ENCODE assay signal across 9 mouse cellular contexts in genomic region chr12:117560450-117560849, GRCm38 (mm10). TPM values are rescaled to one million over a fixed set of nuclear protein-coding genes. Genes with fewer than 3 reads are reported as not detected.
DNase-seq lines count a peak whose midpoint lies in the region; ATAC-seq and TF ChIP-seq lines count a peak whose summit lies in the region.
"Had no signal": no experiment of that assay in that cellular context is flagged by ENCODE, and none has a peak within 500 bp of the region (broad histone marks: within the 10 kb centered on the region; RNA-seq: fewer than 3 reads in every experiment).

No protein-coding gene starts in this region.

- H3K4me3 ChIP-seq in layer of hippocampus, adult 2 months: no peak overlapping the region
- H3K4me3 ChIP-seq in liver, embryonic 15.5 days (replicated peaks): no peak overlapping the region
- peak overlapping the region; percentile 10; the same call in 1 of the 2 replicates for H3K4me3 ChIP-seq in spleen, adult 2 months (ENCODE audit: extremely low read depth, insufficient read depth, insufficient read length)
- no peak overlapping the region for H3K4me3 ChIP-seq in limb, embryonic 10.5 days
- no peak overlapping the region for H3K4me3 ChIP-seq in forebrain, postnatal 0 days (ENCODE audit: low read depth, low read length)

- no peaks in the 10 kb centered on the region for H3K4me1 ChIP-seq in liver, embryonic 15.5 days (replicated peaks)
- H3K4me1 ChIP-seq in spleen, adult 2 months (ENCODE audit: control insufficient read depth, insufficient read depth, insufficient read length): peaks cover 13% of the 10 kb centered on the region
- no peaks in the 10 kb centered on the region for H3K4me1 ChIP-seq in limb, embryonic 10.5 days
- no peaks in the 10 kb centered on the region for H3K4me1 ChIP-seq in forebrain, postnatal 0 days (ENCODE audit: insufficient read depth)

- no peak overlapping the region for H3K9ac ChIP-seq in liver, embryonic 15.5 days
- H3K9ac ChIP-seq in forebrain, postnatal 0 days: no peak overlapping the region

- 13% methylated on average over 11 of the region's 11 CpGs for WGBS in liver, embryonic 15.5 days (ENCODE audit: insufficient replicate concordance)
- 12% methylated on average over 11 of the region's 11 CpGs for WGBS in spleen, adult 2 months
- 86% methylated on average over 11 of the region's 11 CpGs for WGBS in limb, embryonic 10.5 days
- WGBS in forebrain, postnatal 0 days: 88% methylated on average over 11 of the region's 11 CpGs

- DNase-seq in layer of hippocampus, adult 2 months (ENCODE audit: low spot score in 2 of 2): peak in 1 of 2 experiments; percentile 34
- DNase-seq in layer of hippocampus, postnatal 25 days (ENCODE audit: extremely low spot score in 1 of 2, low spot score in 1 of 2): no peak
- DNase-seq in heart, postnatal 25 days (ENCODE audit: low spot score): peak; percentile 9
- DNase-seq in spleen, adult 2 months (ENCODE audit: low read depth in 1 of 2, low spot score in 2 of 2): peak; percentile 27 to 56
- no peak for DNase-seq in limb, embryonic 10.5 days (ENCODE audit: low spot score)
- no peak for DNase-seq in thymus, postnatal 10 days (ENCODE audit: low spot score in 2 of 2)
- no peak for DNase-seq in forebrain, postnatal 0 days

- peak; percentile 50 for ATAC-seq in liver, embryonic 15.5 days (ENCODE audit: insufficient read depth)
- no peak for ATAC-seq in forebrain, postnatal 0 days

- intact Hi-C loops in heart, postnatal 25 days (cut with DNase I): no loop called here

- peaks cover 70% of the 10 kb centered on the region for H3K27me3 ChIP-seq in liver, embryonic 15.5 days
- H3K27me3 ChIP-seq in spleen, adult 2 months (ENCODE audit: control insufficient read depth, insufficient read depth, low read length): no peaks in the 10 kb centered on the region
- no peaks in the 10 kb centered on the region for H3K27me3 ChIP-seq in limb, embryonic 10.5 days (ENCODE audit: low read depth, poor library complexity, severe bottlenecking)
- no peaks in the 10 kb centered on the region for H3K27me3 ChIP-seq in forebrain, postnatal 0 days (ENCODE audit: insufficient read depth, low read length)

- no peak for TF ChIP-seq CTCF in layer of hippocampus, adult 2 months (conservative IDR thresholded peaks at IDR 0.05)
- TF ChIP-seq CTCF in spleen, adult 2 months (IDR thresholded peaks at IDR 0.05; ENCODE audit: extremely low read depth, insufficient read depth, insufficient read length, insufficient replicate concordance): no peak
- no peak for TF ChIP-seq CTCF in forebrain, postnatal 0 days (IDR thresholded peaks at IDR 0.05; ENCODE audit: low read depth)

- peak overlapping the region; percentile 61 for H3K27ac ChIP-seq in layer of hippocampus, adult 2 months
- H3K27ac ChIP-seq in liver, embryonic 15.5 days (replicated peaks): no peak overlapping the region
- peak overlapping the region; percentile 1; the same call in 1 of the 2 replicates for H3K27ac ChIP-seq in spleen, adult 2 months (ENCODE audit: insufficient read depth, low read length)
- no peak overlapping the region for H3K27ac ChIP-seq in limb, embryonic 10.5 days
- no peak overlapping the region for H3K27ac ChIP-seq in forebrain, postnatal 0 days (ENCODE audit: low read depth, low read length)

- peak overlapping the region; percentile 21; the same call in 1 of the 2 replicates for H3K4me2 ChIP-seq in liver, embryonic 15.5 days
- H3K4me2 ChIP-seq in forebrain, postnatal 0 days (ENCODE audit: low read depth): no peak overlapping the region

- no peaks in the 10 kb centered on the region for H3K9me3 ChIP-seq in liver, embryonic 15.5 days (replicated peaks)
- H3K9me3 ChIP-seq in limb, embryonic 10.5 days (replicated peaks): no peaks in the 10 kb centered on the region
- H3K9me3 ChIP-seq in forebrain, postnatal 0 days (ENCODE audit: low read length): no peaks in the 10 kb centered on the region

- no peak for TF ChIP-seq POLR2A in spleen, adult 2 months (IDR thresholded peaks at IDR 0.05; ENCODE audit: low read depth, low read length)

- no peaks in the 10 kb centered on the region for H3K36me3 ChIP-seq in liver, embryonic 15.5 days (replicated peaks)
- no peaks in the 10 kb centered on the region for H3K36me3 ChIP-seq in spleen, adult 2 months (ENCODE audit: control insufficient read depth, insufficient read depth, low read length)
- no peaks in the 10 kb centered on the region for H3K36me3 ChIP-seq in limb, embryonic 10.5 days
- no peaks in the 10 kb centered on the region for H3K36me3 ChIP-seq in forebrain, postnatal 0 days (ENCODE audit: insufficient read depth)
- H3K36me3 ChIP-seq: G1E had no signal

RNA-seq across cellular contexts. Expression of gene Rapgef5, which starts 44.2 kb away (rescaled TPM):
- total RNA-seq in layer of hippocampus, adult 2 months (2021): 100 to 1,000 TPM; 202 to 211 TPM
- total RNA-seq in layer of hippocampus, postnatal 25 days (2021): 100 to 1,000 TPM; 167 to 174 TPM
- total RNA-seq in heart, postnatal 25 days (2021): 10 to 100 TPM; 31.7 to 37.9 TPM
- polyA plus RNA-seq in liver, embryonic 15.5 days (2015; fragmentation: Nextera tagmentation; extraction: Ambion mirVana): 1.7 and 1.9 TPM in 2 replicates
- polyA plus RNA-seq in spleen, adult 2 months (2012; rRNA removed): 6.9 and 7.0 TPM in 2 replicates
- polyA plus RNA-seq in limb, embryonic 10.5 days (2016; fragmentation: Nextera tagmentation; extraction: Ambion mirVana): 5.8 and 6.3 TPM in 2 replicates
- total RNA-seq in forebrain, postnatal 0 days (2014; rRNA removed): 60.9 and 82.5 TPM in 2 replicates
- polyA plus RNA-seq in forebrain, postnatal 0 days (2015; fragmentation: Nextera tagmentation; extraction: Ambion mirVana): 24.5 and 30.5 TPM in 2 replicates
- polyA plus RNA-seq: G1E had no signal

Comparison
In these comparisons a context has a peak if more than half of its experiments do, and no peak if none do; other contexts are left out.
1. DNase-seq: peak in heart, postnatal 25 days (single experiment) and spleen, adult 2 months (2 of 2); none in layer of hippocampus, postnatal 25 days (0 of 2), limb, embryonic 10.5 days (single experiment), thymus, postnatal 10 days (0 of 2) and forebrain, postnatal 0 days (single experiment).
2. H3K27ac ChIP-seq: peak in layer of hippocampus, adult 2 months (single experiment) and spleen, adult 2 months (single experiment); none in liver, embryonic 15.5 days (single experiment), limb, embryonic 10.5 days (single experiment) and forebrain, postnatal 0 days (single experiment).